8 mouse cellular contexts compared by ENCODE assay signal in the genomic region with DNA sequence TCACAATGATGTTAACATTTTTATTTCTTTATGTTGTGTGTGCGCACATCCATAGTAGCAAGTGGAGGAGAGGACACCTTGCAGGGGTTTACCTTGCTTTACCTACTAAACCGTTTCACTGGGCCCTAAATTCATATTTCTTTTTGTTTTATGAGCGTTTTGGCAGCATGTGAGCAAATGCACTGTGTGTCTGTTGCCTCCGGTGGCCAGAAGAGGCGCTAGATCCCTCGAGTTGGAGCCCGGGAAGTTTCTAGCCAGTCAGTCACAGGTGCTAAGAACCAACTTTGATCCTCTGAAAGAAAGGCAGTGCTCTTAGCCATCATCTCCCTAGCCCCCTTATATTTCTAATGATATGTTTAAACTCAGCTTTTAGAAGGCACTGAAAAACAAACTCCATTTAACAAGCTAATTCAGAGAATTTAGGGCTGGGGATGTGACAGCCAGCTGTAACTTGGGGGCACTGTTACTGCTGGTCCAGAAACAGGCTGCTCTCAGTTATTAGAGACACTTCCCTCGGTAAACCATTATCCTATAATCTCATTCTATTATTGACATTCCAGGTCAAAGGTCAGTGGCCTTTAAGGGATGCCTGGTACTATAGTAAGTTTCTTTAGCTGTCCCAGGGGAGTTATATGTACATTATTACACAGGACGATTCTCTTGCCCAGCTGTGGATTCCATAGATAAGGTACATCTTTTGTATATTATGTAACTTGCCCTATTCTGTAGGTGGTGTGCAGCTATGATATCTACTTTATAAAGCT. TPM values are rescaled to one million over a fixed set of nuclear protein-coding genes. Genes with fewer than 3 reads are reported as not detected.
DNase-seq lines count a peak whose midpoint lies in the region; ATAC-seq and TF ChIP-seq lines count a peak whose summit lies in the region.

No protein-coding gene starts in this region.

- H3K27me3 ChIP-seq in hindbrain, embryonic 12.5 days = no peaks in the 10 kb centered on the region
- H3K27me3 ChIP-seq in liver, adult 2 months (ENCODE audit: control insufficient read depth, insufficient read depth, low read length) = no peaks in the 10 kb centered on the region
- no peaks in the 10 kb centered on the region for H3K27me3 ChIP-seq in neural tube, embryonic 12.5 days (replicated peaks)

- H3K4me3 ChIP-seq in hindbrain, embryonic 12.5 days = peak overlapping the region; percentile 68; the same call in 1 of the 2 replicates
- no peak overlapping the region for H3K4me3 ChIP-seq in liver, adult 2 months (ENCODE audit: insufficient read depth, low read depth, low read length)
- H3K4me3 ChIP-seq in neural tube, embryonic 12.5 days = no peak overlapping the region

- H3K36me3 ChIP-seq in hindbrain, embryonic 12.5 days = peaks cover 7% of the 10 kb centered on the region
- H3K36me3 ChIP-seq in liver, adult 2 months (ENCODE audit: control insufficient read depth, insufficient read depth, low read length) = peaks cover 11% of the 10 kb centered on the region
- H3K36me3 ChIP-seq in neural tube, embryonic 12.5 days = peaks cover 16% of the 10 kb centered on the region

- H3K9me3 ChIP-seq in hindbrain, embryonic 12.5 days (replicated peaks) = no peaks in the 10 kb centered on the region
- no peaks in the 10 kb centered on the region for H3K9me3 ChIP-seq in neural tube, embryonic 12.5 days

- no peaks in the 10 kb centered on the region; the same call in 1 of the 2 replicates for H3K79me2 ChIP-seq in liver, adult 2 months (ENCODE audit: control insufficient read depth, insufficient read depth, low read length)

- peak; percentile 70 for TF ChIP-seq CTCF in liver, adult 2 months (IDR thresholded peaks at IDR 0.05; ENCODE audit: low read depth, low read length)

- no peak for ATAC-seq in hindbrain, embryonic 12.5 days (ENCODE audit: low FRiP score)
- no peak for ATAC-seq in neural tube, embryonic 12.5 days (ENCODE audit: low FRiP score, low read depth)
- ATAC-seq in frontal cortex, adult (ENCODE audit: low TSS enrichment) = no peak

- peak overlapping the region; percentile 99 for H3K27ac ChIP-seq in hindbrain, embryonic 12.5 days
- H3K27ac ChIP-seq in liver, adult 2 months (replicated peaks; ENCODE audit: insufficient read depth, low read depth, low read length) = peak overlapping the region; percentile 86; the same call in 1 of the 2 replicates
- H3K27ac ChIP-seq in neural tube, embryonic 12.5 days = peak overlapping the region; percentile 87

- H3K9ac ChIP-seq in hindbrain, embryonic 12.5 days = no peak overlapping the region
- H3K9ac ChIP-seq in liver, adult 2 months (ENCODE audit: low read depth, low read length) = no peak overlapping the region
- H3K9ac ChIP-seq in neural tube, embryonic 12.5 days = no peak overlapping the region

- peak; percentile 70 for DNase-seq in testis, postnatal 10 days (ENCODE audit: low spot score)
- no peak for DNase-seq in testis, postnatal 14 days (ENCODE audit: low spot score)
- peak; percentile 38 to 47 for DNase-seq in cerebellum, postnatal 36 days
- DNase-seq in liver, adult 2 months (ENCODE audit: extremely low read depth, low read depth, low spot score) = peak; percentile 36
- DNase-seq in urinary bladder, postnatal 4 days (ENCODE audit: low spot score in 2 of 2) = no peak

- WGBS in hindbrain, embryonic 12.5 days = 34% methylated on average over 9 of the region's 9 CpGs
- 30% methylated on average over 9 of the region's 9 CpGs for WGBS in liver, adult 2 months
- 35% methylated on average over 9 of the region's 9 CpGs for WGBS in neural tube, embryonic 12.5 days

- H3K4me2 ChIP-seq in hindbrain, embryonic 12.5 days (replicated peaks) = peak overlapping the region; percentile 52
- peak overlapping the region; percentile 55 for H3K4me2 ChIP-seq in neural tube, embryonic 12.5 days (replicated peaks)

- H3K4me1 ChIP-seq in hindbrain, embryonic 12.5 days = peaks cover 25% of the 10 kb centered on the region
- H3K4me1 ChIP-seq in liver, adult 2 months (ENCODE audit: control insufficient read depth, insufficient read depth, low read length) = peaks cover 2% of the 10 kb centered on the region; the same call in 1 of the 2 replicates
- peaks cover 19% of the 10 kb centered on the region for H3K4me1 ChIP-seq in neural tube, embryonic 12.5 days

- no peak for TF ChIP-seq POLR2A in liver, adult 2 months (IDR thresholded peaks at IDR 0.05; ENCODE audit: extremely low read depth, insufficient read depth, low read length)

RNA-seq across cellular contexts. Expression of a gene that starts 1.4 kb away (rescaled TPM):
- polyA plus RNA-seq in hindbrain, embryonic 12.5 days (2016; fragmentation: Nextera tagmentation; extraction: Ambion mirVana) = 86.0 and 87.3 TPM in 2 replicates
- total RNA-seq in liver, adult 2 months (2014; rRNA removed) = 39.8 and 44.3 TPM in 2 replicates
- polyA plus RNA-seq in liver, adult 2 months (2012; rRNA removed) = 39.5 and 45.3 TPM in 2 replicates
- polyA plus RNA-seq in neural tube, embryonic 12.5 days (2016; fragmentation: Nextera tagmentation; extraction: Ambion mirVana) = 90.2 and 96.2 TPM in 2 replicates

RNA-seq across cellular contexts. Expression of a gene that starts 6.5 kb away (rescaled TPM):
- polyA plus RNA-seq in hindbrain, embryonic 12.5 days (2016; fragmentation: Nextera tagmentation; extraction: Ambion mirVana) = 40.6 and 40.8 TPM in 2 replicates
- total RNA-seq in liver, adult 2 months (2014; rRNA removed) = 8.0 TPM in 2 replicates
- polyA plus RNA-seq in liver, adult 2 months (2012; rRNA removed) = 8.2 and 10.9 TPM in 2 replicates
- 41.2 and 42.1 TPM in 2 replicates for polyA plus RNA-seq in neural tube, embryonic 12.5 days (2016; fragmentation: Nextera tagmentation; extraction: Ambion mirVana)

RNA-seq across cellular contexts. Expression of a gene that starts 24.1 kb away (rescaled TPM):
- 10.7 and 11.1 TPM in 2 replicates for polyA plus RNA-seq in hindbrain, embryonic 12.5 days (2016; fragmentation: Nextera tagmentation; extraction: Ambion mirVana)
- 4.3 and 6.4 TPM in 2 replicates for total RNA-seq in liver, adult 2 months (2014; rRNA removed)
- 12.2 and 17.5 TPM in 2 replicates for polyA plus RNA-seq in liver, adult 2 months (2012; rRNA removed)
- 15.2 and 15.3 TPM in 2 replicates for polyA plus RNA-seq in neural tube, embryonic 12.5 days (2016; fragmentation: Nextera tagmentation; extraction: Ambion mirVana)

RNA-seq across cellular contexts. Expression of a gene that starts 31.1 kb away (rescaled TPM):
- polyA plus RNA-seq in hindbrain, embryonic 12.5 days (2016; fragmentation: Nextera tagmentation; extraction: Ambion mirVana) = 17.7 and 19.2 TPM in 2 replicates
- 5.4 and 7.9 TPM in 2 replicates for total RNA-seq in liver, adult 2 months (2014; rRNA removed)
- polyA plus RNA-seq in liver, adult 2 months (2012; rRNA removed) = 8.2 and 8.6 TPM in 2 replicates
- 18.2 and 19.7 TPM in 2 replicates for polyA plus RNA-seq in neural tube, embryonic 12.5 days (2016; fragmentation: Nextera tagmentation; extraction: Ambion mirVana)

RNA-seq across cellular contexts. Expression of a gene that starts 31.4 kb away (rescaled TPM):
- 9.6 and 11.7 TPM in 2 replicates for polyA plus RNA-seq in hindbrain, embryonic 12.5 days (2016; fragmentation: Nextera tagmentation; extraction: Ambion mirVana)
- 6.1 and 7.5 TPM in 2 replicates for total RNA-seq in liver, adult 2 months (2014; rRNA removed)
- 7.4 and 11.6 TPM in 2 replicates for polyA plus RNA-seq in liver, adult 2 months (2012; rRNA removed)
- 12.2 and 13.1 TPM in 2 replicates for polyA plus RNA-seq in neural tube, embryonic 12.5 days (2016; fragmentation: Nextera tagmentation; extraction: Ambion mirVana)

Comparison
In these comparisons a context has a peak if more than half of its experiments do, and no peak if none do; other contexts are left out.
1. DNase-seq: peak in testis, postnatal 10 days (single experiment), cerebellum, postnatal 36 days (2 of 2) and liver, adult 2 months (single experiment); none in testis, postnatal 14 days (single experiment) and urinary bladder, postnatal 4 days (0 of 2).
2. Peak in every context shown above with its lines, with median percentiles within 50 percentile points of each other: H3K27ac ChIP-seq.